Mouse (Mus musculus) embryonic fibroblast, embryonic 13.5 days (primary cell): ENCODE data around the gene Srp54b. TPM values are rescaled to one million over a fixed set of nuclear protein-coding genes. Genes with fewer than 3 reads are reported as not detected.

Experiments used
- polyA plus RNA-seq: library from polyadenylated mRNA; stranded (reverse); fragments of >200 nt; gene quantifications from 2 replicates; pipeline ENCODE4 v1.2.4, GENCODE M21; 2011; ENCODE audit warnings: low read depth; ENCODE audit not compliant: missing spikeins, insufficient read length

Srp54b gene
- polyA plus RNA-seq, 1 experiment = 27.6 TPM

Other genes with a start within 250 kb of the Srp54b start
- not detected in 2 replicates for gene Gm20403, start 168.6 kb upstream of the Srp54b start, polyA plus RNA-seq
- 35.3 and 36.7 TPM in 2 replicates for gene Baz1a, start 140.8 kb upstream of the Srp54b start, polyA plus RNA-seq
- gene 2700097O09Rik, start 75.0 kb upstream of the Srp54b start, polyA plus RNA-seq = 10.5 and 12.3 TPM in 2 replicates
- 201 and 204 TPM in 2 replicates for gene Srp54a, start 74.8 kb upstream of the Srp54b start, polyA plus RNA-seq
- gene Fam177a, start 30.6 kb upstream of the Srp54b start, polyA plus RNA-seq = 19.7 and 20.0 TPM in 2 replicates
- gene 1700047I17Rik2, start 44.5 kb downstream of the Srp54b start, polyA plus RNA-seq = 9.2 and 13.0 TPM in 2 replicates
- 117 and 143 TPM in 2 replicates for gene Srp54c, start 75.1 kb downstream of the Srp54b start, polyA plus RNA-seq
- gene 1110008L16Rik, start 144.5 kb downstream of the Srp54b start, polyA plus RNA-seq = 8.2 and 10.2 TPM in 2 replicates
- gene Ppp2r3c, start 147.9 kb downstream of the Srp54b start, polyA plus RNA-seq = 27.2 and 31.0 TPM in 2 replicates
- gene Psma6, start 229.1 kb downstream of the Srp54b start, polyA plus RNA-seq = 184 and 197 TPM in 2 replicates